Mouse (Mus musculus) frontal cortex, adult 2 months (tissue): Measurements from ENCODE around the gene Col4a2. TPM values are rescaled to one million over a fixed set of nuclear protein-coding genes. Genes with fewer than 3 reads are reported as not detected.
"Not testable (repeated sequence)": the region's sequence is repeated elsewhere in the genome, so short reads cannot be mapped to it uniquely, and the experiment has no call there.

Source experiments
- DNase-seq, 2 experiments: peaks; one replicate each; pipeline ENCODE4 v3.0.0; 2022; ENCODE audit warnings: low spot score in 1 of 2; ENCODE audit errors: extremely low spot score in 1 of 2
- polyA plus RNA-seq: library from polyadenylated mRNA; depleted of rRNA; stranded (reverse); fragments of >200 nt; gene quantifications from 2 replicates; pipeline ENCODE4 v1.2.3, GENCODE M21; 2012; rRNA removed

Gene Col4a2
- polyA plus RNA-seq, 1 experiment, result 39.7 TPM

DNA sequence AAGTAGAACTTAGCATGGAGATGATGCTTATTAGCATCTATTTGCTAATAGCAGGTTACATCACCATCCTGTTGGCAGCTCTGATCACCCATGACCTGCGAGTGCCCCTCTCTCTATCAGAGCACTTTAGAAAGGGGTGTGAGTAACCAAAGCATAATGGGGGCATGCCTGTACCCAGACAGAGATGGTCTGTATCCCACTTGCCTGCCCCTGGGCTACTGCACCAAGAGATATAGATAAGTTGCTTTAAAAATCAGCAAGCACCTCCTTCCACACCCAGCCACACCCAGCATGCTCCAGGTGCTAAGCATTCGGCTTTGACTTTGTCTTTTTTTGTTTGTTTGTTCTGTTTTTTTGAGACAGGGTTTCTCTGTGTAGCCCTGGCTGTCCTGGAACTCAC lies 163.3 kb downstream of the Col4a2 start:
- no peak for DNase-seq

DNA sequence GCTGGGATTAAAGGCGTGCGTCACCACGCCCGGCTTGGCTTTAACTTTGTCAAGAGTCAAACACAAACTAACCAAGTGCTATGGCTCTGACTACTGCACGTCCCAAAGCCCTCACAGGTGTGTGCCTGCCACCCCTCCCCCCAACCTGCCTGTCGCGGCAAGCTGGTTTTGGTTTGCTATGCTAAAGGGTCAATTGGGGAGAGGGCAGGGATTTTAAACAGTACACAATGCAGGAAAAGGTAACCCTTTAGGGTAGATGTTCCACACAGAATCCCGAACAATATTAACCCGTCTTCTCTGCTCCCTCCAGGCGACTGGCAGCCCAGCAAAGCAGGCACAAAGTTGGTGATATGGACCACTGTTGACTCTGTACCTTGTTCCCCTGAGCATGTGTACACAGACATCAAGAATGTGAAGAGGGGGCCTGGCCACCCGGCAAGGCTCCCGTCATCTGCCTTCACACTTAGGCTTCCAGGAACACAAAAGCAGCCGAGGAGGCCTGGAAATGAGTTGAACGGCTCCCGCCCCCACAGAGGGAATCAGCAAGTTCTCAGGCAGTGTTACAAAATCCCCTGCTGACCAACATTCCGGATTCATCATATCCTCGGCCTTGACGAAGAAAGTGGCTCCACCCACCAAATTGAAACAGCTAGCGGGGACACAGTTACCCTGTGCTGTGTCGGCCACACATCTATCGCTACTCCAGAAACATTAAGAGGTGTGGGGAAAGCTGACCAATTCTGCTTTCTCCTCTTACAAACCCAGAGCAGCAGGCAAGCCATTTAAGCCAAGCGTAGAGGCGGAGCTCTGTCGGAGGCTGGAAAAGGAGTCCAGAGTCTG lies 164.0 kb downstream of the Col4a2 start:
- peak in 1 of 2 experiments; percentile 35 for DNase-seq

DNA sequence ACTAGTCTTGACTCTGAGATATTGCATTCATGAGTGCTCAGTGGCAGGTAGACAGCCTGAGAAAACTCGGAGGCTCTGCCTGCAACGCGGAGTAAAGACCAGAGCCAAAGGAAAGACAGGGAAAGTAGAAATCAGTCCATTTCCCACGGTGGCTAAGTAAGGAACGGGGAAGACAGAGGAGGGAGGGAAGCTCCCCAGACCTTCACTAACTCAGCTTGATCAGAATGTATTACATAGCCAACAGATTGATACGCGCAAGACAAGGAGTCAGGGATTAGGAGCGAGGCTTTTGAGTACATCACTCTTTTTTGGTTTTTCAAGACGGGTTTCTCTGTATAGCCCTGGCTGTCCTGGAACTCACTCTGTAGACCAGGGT lies 164.6 kb downstream of the Col4a2 start:
- DNase-seq, result no peak

DNA sequence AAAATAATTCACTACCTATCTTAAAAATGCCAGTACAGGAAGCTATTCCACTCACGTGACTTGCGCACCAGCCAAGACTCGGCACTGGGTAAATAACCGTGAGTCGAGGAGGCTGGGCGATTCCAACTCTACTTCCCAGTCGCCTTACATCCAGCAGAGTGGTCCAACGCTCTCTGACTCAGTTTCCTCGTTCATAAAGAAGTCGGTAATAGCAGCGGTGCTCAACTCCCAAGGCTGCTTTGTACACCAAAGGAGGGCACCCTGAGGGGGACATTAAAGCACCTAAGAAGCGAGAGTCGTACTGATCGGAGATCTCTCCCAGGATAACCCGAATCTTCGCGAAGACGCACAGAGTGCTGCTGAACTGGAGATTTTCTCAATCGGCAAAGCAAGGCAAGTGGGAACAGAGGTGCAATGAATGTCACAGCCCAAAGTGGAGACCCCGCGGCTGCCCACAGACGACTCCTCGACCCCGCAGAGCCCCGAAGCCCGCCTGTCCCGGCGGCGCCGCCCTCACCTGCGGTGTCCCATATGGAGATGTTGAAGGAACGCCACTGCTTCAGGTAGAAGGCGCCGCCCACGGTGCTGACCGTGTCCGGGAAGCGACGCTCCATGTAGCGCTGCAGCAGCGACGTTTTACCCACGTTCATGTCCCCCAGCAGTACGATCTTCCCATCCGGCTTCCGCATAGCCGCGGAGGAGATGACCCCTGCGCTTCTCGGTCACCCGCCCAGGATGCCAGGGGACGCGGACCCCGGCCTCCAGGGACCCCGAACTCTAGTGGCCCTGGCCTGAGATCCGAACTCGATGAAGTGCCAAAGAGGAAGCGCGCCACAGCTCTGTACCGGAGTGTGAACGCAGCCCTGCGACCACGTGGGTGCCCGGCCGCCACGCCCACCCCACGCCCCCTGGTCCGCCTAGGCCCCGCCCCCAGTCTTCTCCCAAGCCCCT lies 165.5 kb downstream of the Col4a2 start, which contains the start of gene Rab20:
Gene Rab20, minus strand, starts transcription at position 900 of the 951 bp plus-strand sequence.
- no peak for DNase-seq

DNA sequence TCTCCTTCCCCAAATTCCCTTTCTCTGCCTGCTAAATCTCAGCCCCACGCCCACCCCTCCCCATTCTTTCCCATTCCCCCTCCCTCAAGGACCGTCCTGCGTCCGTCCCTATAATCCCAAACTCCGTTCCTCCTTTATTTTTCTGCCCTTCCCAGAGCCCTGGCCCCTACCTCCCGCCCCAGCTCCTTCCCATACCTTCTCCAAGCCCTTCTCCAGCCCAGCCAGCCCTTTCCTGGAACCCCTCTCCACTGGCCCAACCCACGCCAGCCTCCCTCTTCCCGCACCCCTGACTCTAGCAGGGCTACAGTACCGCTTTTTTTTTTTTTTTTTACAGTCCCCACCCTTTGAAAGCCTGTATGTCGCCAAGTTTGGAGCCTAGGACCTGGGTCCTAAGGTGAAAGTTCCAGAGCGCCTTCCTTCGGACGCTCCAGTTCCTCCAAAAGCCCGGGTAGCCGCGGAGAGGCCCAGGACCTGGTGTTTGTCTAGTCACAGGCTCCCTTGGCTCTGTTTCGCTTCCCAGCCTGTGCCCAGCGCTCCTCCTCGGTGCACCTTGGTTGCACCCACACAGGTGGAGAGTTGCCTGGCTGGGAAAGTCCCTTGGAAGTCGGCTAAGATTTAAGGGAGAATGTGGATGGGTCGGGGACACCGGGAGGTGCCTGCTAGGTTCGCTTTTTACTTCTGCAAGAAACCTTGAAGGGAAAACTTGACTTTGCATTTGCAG lies 166.4 kb downstream of the Col4a2 start:
- no peak for DNase-seq

DNA sequence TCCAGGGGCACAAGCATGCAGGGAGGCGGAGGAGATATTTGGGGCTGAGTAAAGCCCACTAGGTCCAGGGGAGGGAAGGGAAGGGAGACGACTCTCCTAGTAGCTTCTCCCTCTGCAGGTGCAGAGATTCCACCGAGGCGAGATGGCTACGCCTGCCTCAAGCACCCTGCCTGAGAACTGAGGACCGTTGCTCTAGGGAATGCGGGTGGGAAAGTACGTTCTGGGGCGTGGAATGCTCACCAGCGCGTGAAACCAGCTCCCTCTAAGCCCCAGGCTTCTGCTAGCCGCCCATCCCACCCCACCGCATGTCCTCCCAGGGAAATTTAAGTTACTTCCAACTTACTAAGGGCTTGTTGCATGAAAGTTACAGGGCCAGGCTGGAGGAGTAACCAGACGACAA lies 167.0 kb downstream of the Col4a2 start:
- DNase-seq, result no peak

DNA sequence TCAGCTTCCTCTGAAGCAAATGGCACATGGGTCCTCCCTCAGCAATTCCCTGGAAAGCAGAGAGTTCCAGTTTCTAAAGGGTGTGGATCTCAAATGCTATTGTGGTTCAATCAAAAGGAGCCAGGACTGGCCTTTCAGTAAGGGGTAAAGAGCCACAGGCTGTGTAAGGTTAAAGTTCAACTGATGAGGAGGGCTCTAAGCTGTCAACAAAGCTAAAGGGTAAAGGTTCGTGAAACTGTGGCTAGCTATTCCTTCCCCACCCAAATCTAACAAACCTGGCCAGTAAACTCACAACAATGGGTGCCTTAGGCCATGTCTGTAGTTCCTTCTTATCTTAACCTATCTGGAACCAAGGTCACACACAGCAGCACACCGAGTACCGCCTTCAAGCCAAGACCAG lies 169.3 kb downstream of the Col4a2 start:
- no peak for DNase-seq

DNA sequence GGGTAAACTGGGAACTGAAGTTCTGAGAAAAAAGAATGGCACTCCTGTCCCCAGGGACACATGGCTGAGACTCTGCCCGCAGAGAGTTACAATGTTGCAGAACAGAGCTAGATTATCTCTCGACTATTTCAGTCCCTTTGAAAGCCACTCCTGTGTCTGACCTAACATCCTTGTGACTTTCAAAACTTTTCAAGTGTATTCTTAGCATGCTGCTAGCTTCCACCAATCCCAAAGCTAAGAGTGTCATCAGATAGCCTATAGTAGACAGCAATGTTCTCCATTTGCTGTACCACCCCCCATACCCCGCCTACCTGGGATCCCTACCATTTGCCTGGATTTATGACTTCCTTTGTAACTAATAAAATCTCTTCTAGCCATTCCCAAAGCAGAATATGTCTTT lies 169.9 kb downstream of the Col4a2 start:
- no peak for DNase-seq

DNA sequence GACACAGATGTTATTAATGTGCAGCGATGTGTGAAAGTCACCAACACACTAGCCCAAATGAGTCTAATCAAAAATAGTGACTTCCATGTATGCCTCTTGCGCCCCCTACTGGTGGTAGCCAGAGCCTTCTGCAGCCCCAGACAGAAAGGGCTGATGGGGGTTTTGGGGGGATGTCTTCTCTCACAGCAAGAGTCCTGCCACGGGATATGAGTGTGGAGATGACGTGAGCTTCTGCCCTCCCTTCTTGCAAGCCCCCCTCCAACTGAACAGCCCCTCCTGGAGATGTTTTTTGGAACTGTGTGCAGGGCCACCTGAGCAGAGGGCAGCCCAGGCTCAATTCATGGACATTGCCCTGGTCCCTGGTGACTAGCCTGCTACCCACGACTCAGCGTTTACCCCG lies 173.5 kb downstream of the Col4a2 start:
- peak; percentile 29 to 84 for DNase-seq

DNA sequence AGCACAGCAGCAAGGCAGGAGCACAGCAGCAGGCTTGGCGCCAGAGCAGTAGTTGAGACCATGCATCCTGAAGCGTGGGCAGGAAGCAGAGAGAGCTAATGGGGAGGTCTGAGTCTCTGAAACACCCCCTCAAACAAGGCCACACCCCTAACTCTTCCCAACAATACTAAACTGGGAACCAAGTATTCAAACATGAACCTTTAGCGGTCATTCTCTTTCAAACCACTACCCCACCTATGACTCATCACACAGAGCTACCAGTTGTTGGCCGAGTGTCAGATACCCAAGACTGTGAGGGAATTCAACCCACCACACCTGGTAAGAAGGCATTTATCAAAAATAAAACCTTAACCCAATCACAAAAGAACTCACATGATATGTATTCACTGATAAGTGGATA lies 174.6 kb downstream of the Col4a2 start:
- DNase-seq, result no peak

DNA sequence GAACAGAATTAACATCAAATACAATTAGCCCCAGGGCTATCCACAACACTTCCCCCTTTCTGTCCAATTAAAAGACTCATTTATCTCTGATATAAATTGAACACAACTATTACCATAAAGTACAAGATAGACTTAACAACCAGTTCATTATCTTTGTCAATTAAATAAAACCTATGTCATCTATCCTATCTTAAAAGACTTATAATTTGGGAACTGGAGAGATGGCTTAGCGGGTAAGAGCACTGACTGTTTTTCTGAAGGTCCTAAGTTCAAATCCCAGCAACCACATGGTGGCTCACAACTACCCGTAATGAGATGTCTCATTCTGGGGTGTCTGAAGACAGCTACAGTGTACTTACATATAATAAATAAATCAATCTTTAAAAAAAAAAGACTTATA lies 179.7 kb downstream of the Col4a2 start:
- not testable (repeated sequence) for DNase-seq

DNA sequence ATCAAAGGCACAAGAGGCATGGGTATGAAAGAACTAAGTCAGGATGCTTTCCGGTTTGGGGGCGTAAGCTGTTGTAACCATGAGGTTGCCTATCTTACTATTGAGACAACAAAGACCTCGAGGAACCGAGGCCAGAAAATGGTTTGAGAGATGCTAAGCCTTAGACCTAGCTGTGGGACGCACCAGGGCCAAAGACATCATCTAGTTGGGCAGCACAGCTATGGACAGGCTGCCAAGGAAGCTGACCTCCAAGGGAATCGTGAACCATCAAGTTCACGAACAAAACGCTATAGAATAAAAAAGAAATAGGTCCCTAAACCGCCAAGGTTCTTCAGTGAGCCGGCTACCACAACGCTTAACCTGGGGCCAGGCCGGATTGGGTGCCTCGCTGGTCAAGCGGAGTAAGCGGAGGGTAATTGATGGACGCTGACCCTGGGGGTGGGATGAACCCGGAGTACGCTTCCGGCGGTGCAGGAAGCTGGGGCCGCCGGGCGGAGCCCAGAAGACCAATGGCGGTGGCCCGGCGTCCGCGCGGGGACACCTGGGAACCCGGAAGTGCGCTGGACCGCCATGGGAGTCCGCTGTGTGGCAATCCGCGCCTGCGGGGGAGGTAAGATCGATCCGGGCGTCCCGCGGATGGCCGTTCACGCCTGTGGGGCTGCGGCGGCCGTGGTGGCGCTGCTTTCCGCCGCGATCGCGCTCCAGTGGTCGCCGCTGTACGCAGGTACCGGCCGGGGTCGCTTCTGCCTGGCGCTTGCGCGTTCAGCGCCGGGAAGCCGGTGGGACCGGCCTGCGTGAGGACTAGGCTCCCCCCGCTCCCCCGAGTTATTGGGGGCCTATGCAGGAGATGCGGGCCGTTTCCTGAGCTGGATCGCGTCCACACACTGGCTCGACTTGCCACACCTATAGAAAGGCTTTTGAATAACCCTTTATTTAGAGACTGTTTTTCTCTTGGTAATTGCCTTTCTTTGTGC lies 184.7 kb downstream of the Col4a2 start, which contains the start of gene Naxd:
Gene Naxd, plus strand, starts transcription at position 490 of the 974 bp plus-strand sequence.
- peak; percentile 75 to 93 for DNase-seq

DNA sequence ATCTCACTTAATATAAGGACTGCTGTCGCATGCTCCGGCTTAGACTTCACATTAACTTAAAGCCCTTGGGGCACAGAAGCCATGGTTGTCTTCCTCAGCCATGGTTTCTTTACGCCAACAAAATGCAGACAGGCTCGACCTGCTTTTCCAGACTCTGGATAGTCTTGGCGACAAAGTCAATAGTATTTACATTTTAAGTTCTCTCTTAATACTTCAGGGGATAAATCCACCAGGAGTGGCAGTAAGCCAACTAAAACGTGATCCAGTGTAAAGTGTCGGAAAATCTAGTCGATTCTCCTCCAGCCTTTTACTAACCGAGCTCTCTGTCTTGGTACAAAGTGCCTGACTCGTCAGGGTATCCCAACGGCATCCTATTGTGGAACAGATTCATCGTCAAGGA lies 185.7 kb downstream of the Col4a2 start:
- no peak for DNase-seq

Other genes starting within 250 kb of the Col4a2 start
- 31.8 and 43.2 TPM in 2 replicates for gene Col4a1, start within 50 bp of the Col4a2 start, polyA plus RNA-seq
- gene Rab20, start 165.9 kb downstream of the Col4a2 start, polyA plus RNA-seq, result 2.0 TPM in 2 replicates
- gene Naxd, start 184.7 kb downstream of the Col4a2 start, polyA plus RNA-seq, result 107 and 109 TPM in 2 replicates
- 34.9 and 35.9 TPM in 2 replicates for gene Cars2, start 238.0 kb downstream of the Col4a2 start, polyA plus RNA-seq
- gene Ing1, start 242.8 kb downstream of the Col4a2 start, polyA plus RNA-seq, result 49.8 and 50.4 TPM in 2 replicates